Mouse (Mus musculus): ENCODE data around the gene Arhgap1. TPM values are rescaled to one million over a fixed set of nuclear protein-coding genes. Genes with fewer than 3 reads are reported as not detected.

The Arhgap1 gene
- total RNA-seq, 2 experiments from 2014 or later: 33.2 to 36.0 TPM

GRCm38 (mm10) chr2:91689452-91689851, 39.8 kb downstream of the Arhgap1 start:
- peak; percentile 64 to 80 for DNase-seq
- intact Hi-C loops (cut with DNase I): no loop called here

- intact Hi-C loops (cut with DNase I): no loop called here
- peak in 1 of 2 experiments; percentile 11 for DNase-seq
These were observed 46.0 kb downstream of the Arhgap1 start for GRCm38 (mm10) chr2:91695436-91696224.

- DNase-seq: no peak
- intact Hi-C loops (cut with DNase I): no loop called here
These were observed 46.5 kb downstream of the Arhgap1 start for GRCm38 (mm10) chr2:91696225-91696590.

- DNase-seq: no peak
- intact Hi-C loops (cut with DNase I): no loop called here
These were observed 49.6 kb downstream of the Arhgap1 start for GRCm38 (mm10) chr2:91699225-91699624.

GRCm38 (mm10) chr2:91701366-91701765, 51.7 kb downstream of the Arhgap1 start:
- intact Hi-C loops (cut with DNase I): no loop called here
- no peak for DNase-seq

GRCm38 (mm10) chr2:91705736-91706135, 56.1 kb downstream of the Arhgap1 start:
- DNase-seq: no peak
- intact Hi-C loops (cut with DNase I): no loop called here

- no peak for DNase-seq
- intact Hi-C loops (cut with DNase I): no loop called here
These were observed 56.8 kb downstream of the Arhgap1 start for GRCm38 (mm10) chr2:91706456-91706855.

GRCm38 (mm10) chr2:91708361-91708760, 58.7 kb downstream of the Arhgap1 start:
- intact Hi-C loops (cut with DNase I): no loop called here
- no peak for DNase-seq

GRCm38 (mm10) chr2:91710272-91711234, 60.9 kb downstream of the Arhgap1 start, which contains the start of the genes Atg13 and Harbi1:
Gene Atg13 (minus strand): TSS chr2:91710576.
Gene Harbi1 (plus strand): TSS chr2:91710852.
- DNase-seq: peak; percentile 94 to 96
- intact Hi-C loops (cut with DNase I): no loop called here

- intact Hi-C loops (cut with DNase I): no loop called here
- DNase-seq: no peak
These were observed 61.7 kb downstream of the Arhgap1 start for GRCm38 (mm10) chr2:91711256-91711925.

GRCm38 (mm10) chr2:91714921-91715320, 65.3 kb downstream of the Arhgap1 start:
- intact Hi-C loops (cut with DNase I): no loop called here
- DNase-seq: no peak

- intact Hi-C loops (cut with DNase I): no loop called here
- DNase-seq: no peak
These were observed 68.6 kb downstream of the Arhgap1 start for GRCm38 (mm10) chr2:91718276-91718675.

Other genes with a start within 250 kb of the Arhgap1 start
- gene 1110051M20Rik, start 205.2 kb upstream of the Arhgap1 start, total RNA-seq (2021): 10 to 100 TPM; 10.5 to 12.0 TPM
- gene Lrp4, start 192.3 kb upstream of the Arhgap1 start, total RNA-seq (2021): 10 to 100 TPM; 11.1 to 13.3 TPM
- gene Ckap5, start 123.1 kb upstream of the Arhgap1 start, total RNA-seq (2021): 10 to 100 TPM; 47.0 to 53.1 TPM
- under 1 TPM in 1 of 2 experiments, not detected in 1; 0.12 TPM for gene F2, start 13.4 kb upstream of the Arhgap1 start, total RNA-seq (2021)
- 1 to 10 TPM; 5.4 to 5.8 TPM for gene Zfp408, start 69 bp upstream of the Arhgap1 start, total RNA-seq (2021)
- 10 to 100 TPM; 38.9 to 40.8 TPM for gene Atg13, start 60.7 kb downstream of the Arhgap1 start, total RNA-seq (2021)
- gene Harbi1, start 61.0 kb downstream of the Arhgap1 start, total RNA-seq (2021): 1 to 10 TPM; 5.3 to 5.8 TPM
- gene Ambra1, start 80.3 kb downstream of the Arhgap1 start, total RNA-seq (2021): 10 to 100 TPM; 19.4 to 19.6 TPM

Data from heart, postnatal 14 days (tissue).